Mouse (Mus musculus) kidney, embryonic 14.5 days (tissue): Measurements from ENCODE around the gene Adm2. TPM values are rescaled to one million over a fixed set of nuclear protein-coding genes. Genes with fewer than 3 reads are reported as not detected.
A peak's percentile ranks its signal among the peaks of the same experiment; 100 is the strongest.

Experiments
- ATAC-seq: fragments of 200-750 bp; cut with Nextera tagmentation; 2 replicates; pipeline ENCODE4 v1.8.0; 2017; ENCODE audit warnings: moderate number of reproducible peaks, mild to moderate bottlenecking, moderate TSS enrichment, moderate library complexity; ENCODE audit not compliant: low FRiP score, low TSS enrichment
- H3K27ac ChIP-seq: fragments of 300-500 bp; sonication (generic); 2 replicates; pipeline ENCODE4 v1.5.1; 2014; ENCODE audit warnings: low read depth, mild to moderate bottlenecking, low read length, moderate library complexity, mixed read lengths
- H3K27me3 ChIP-seq: fragments of 300-500 bp; sonication (generic); 2 replicates; pipeline ENCODE4 v1.6.1; 2014; ENCODE audit warnings: mild to moderate bottlenecking, low read length; ENCODE audit not compliant: control insufficient read depth, insufficient read depth
- H3K36me3 ChIP-seq: fragments of 300-500 bp; sonication (generic); 2 replicates; pipeline ENCODE4 v1.6.1; 2014; ENCODE audit warnings: low read length, mixed read lengths; ENCODE audit not compliant: control insufficient read depth, insufficient read depth
- H3K4me1 ChIP-seq: fragments of 300-500 bp; sonication (generic); 2 replicates; pipeline ENCODE4 v1.6.1; 2014; ENCODE audit warnings: low read length, mixed read lengths; ENCODE audit not compliant: control insufficient read depth, insufficient read depth
- H3K4me2 ChIP-seq: fragments of 300-500 bp; sonication (generic); replicated peaks from 2 replicates; pipeline ENCODE4 v1.6.1; 2014; ENCODE audit warnings: low read depth, mild to moderate bottlenecking, low read length
- H3K4me3 ChIP-seq: fragments of 300-500 bp; sonication (generic); 2 replicates; pipeline ENCODE4 v1.5.1; 2014; ENCODE audit warnings: mild to moderate bottlenecking, low read length
- H3K9ac ChIP-seq: fragments of 300-500 bp; sonication (generic); 2 replicates; pipeline ENCODE4 v1.6.1; 2014; ENCODE audit warnings: low read depth, mild to moderate bottlenecking, low read length, moderate library complexity
- H3K9me3 ChIP-seq: fragments of 300-500 bp; sonication (generic); 2 replicates; pipeline ENCODE4 v1.6.1; 2016; ENCODE audit warnings: low read length; ENCODE audit not compliant: control insufficient read depth
- WGBS: fragments of 180-500 bp; shearing (Covaris S2); extraction: QIAGEN DNeasy Blood & Tissue Kit; methylation state at CpG from one replicate; pipeline ENCODE4 v1.1.7; 2014; 5-methylcytosine and 5-hydroxymethylcytosine counted together
- polyA plus RNA-seq: library from polyadenylated mRNA; unstranded; fragments of >200 nt; fragmentation: Nextera tagmentation; extraction: Ambion mirVana; gene quantifications from 2 replicates; pipeline ENCODE4 v1.2.1, GENCODE M21; 2014

Gene Adm2
- polyA plus RNA-seq = 0.43 and 0.44 TPM in 2 replicates

DNA sequence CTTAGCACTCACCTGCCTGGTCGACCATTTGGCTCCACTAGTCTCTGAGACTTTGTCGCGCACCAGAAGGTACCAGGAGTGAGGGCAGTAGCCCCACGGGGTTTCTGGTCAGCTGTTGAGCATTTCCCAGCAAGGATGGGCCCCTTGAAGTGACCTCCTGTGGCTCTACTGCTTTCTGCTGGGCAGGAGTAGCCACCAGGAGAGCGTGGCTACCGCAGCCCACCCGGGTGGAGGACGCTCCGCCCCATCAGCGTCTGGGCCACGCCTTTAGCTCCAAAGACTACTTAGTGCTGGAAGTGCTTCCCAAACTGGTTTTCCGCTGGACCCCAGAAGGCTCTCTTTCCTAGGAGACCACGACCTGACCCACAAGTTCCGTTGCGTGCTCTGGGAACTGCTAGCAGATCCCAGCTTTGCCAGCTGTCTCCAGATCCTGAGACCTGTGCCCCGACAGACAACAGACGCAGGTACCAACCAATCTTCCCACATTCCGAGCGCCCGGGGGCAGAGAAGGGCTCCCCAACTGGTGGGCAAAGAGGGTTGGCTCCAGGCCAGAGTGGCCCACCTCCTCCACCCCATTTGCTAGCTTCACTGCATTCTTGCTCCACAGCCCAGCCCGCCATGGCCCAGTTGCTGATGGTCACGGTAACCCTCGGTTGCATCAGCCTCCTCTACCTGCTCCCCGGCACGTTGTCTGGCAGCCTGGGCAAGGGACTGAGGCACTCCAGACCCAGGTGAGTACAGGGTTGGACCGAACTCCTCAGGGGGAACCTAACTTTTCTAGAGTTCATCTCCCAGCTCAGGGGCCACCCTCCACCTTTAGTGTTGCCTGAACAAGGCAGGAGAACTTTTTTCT, at the start of gene Adm2:
TSS of gene Adm2 (plus strand) at position 51 of the 853 bp plus-strand sequence.
- H3K4me2 ChIP-seq = peak within 1 kb of the TSS; percentile 45
- H3K4me3 ChIP-seq = peak within 1 kb of the TSS; percentile 24
- H3K9me3 ChIP-seq = no peaks in the 10 kb centered on the region
- H3K9ac ChIP-seq = no peak within 1 kb of the TSS
- ATAC-seq = peak; percentile 35; the same call in 1 of the 2 replicates
- H3K4me1 ChIP-seq = peaks cover 6% of the 10 kb centered on the region; the same call in 1 of the 2 replicates
- WGBS = 5% methylated on average over 26 of the region's 26 CpGs
- H3K36me3 ChIP-seq = no peaks in the 10 kb centered on the region
- H3K27me3 ChIP-seq = 0 out of 2 replicates have a peak, but pooled peaks cover 7% of the 10 kb centered on the region
- no peak within 1 kb of the TSS for H3K27ac ChIP-seq

DNA sequence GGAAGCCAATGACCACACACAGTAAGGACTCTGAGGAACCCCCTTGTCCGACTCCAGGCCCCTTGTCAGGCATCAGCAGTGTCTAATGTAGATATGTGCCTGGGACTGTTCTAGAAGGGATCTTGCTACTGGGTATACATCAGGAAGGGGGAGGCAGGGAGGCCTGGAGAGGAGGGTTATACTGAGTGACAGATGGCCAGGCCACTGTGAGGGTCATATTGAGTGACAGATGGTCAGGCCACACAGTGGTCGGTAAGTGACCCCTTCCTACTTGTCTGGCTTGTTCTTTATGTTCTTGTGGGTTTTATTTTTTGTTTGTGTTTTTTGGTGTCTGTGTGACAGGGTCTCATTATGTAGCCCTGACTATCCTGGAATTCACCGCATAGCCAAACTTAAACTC, 47.0 kb upstream of the Adm2 start:
- Histone ChIP-seq H3K4me2 (no peak overlapping the region), H3K4me1 (no peaks in the 10 kb centered on the region), H3K9me3 (no peaks in the 10 kb centered on the region), H3K27ac (no peak overlapping the region), H3K9ac (no peak overlapping the region), H3K36me3 (peaks cover 45% of the 10 kb centered on the region), H3K27me3 (no peaks in the 10 kb centered on the region), H3K4me3 (no peak overlapping the region)
- no peak for ATAC-seq
- WGBS = 64% methylated on average over 3 of the region's 3 CpGs

DNA sequence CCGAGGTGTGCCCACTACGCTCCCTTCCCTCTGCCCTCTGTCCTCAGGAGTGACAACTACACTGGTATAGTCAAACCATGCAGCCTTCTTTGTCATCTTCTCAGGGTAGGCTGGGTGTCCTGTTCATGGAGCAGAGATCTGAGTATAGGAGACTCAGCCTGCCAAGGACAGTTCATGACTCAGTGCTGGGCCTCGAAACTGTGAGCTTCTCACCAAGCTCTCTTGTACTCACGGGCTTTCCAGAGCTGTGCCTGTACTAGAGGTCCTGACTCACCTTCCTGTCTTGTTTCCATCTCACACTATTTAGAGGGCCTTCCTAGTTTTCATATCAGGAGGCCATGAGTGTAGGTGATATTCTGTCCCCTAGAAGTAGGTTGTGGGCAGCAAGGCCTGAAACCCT, 45.2 kb upstream of the Adm2 start:
- 93% methylated on average over 4 of the region's 4 CpGs for WGBS
- no peaks in the 10 kb centered on the region for H3K4me1 ChIP-seq
- H3K9ac ChIP-seq = no peak overlapping the region
- H3K4me2 ChIP-seq = no peak overlapping the region
- no peaks in the 10 kb centered on the region for H3K9me3 ChIP-seq
- ATAC-seq = no peak
- peaks cover 63% of the 10 kb centered on the region for H3K36me3 ChIP-seq
- no peak overlapping the region for H3K27ac ChIP-seq
- H3K4me3 ChIP-seq = no peak overlapping the region
- H3K27me3 ChIP-seq = no peaks in the 10 kb centered on the region

DNA sequence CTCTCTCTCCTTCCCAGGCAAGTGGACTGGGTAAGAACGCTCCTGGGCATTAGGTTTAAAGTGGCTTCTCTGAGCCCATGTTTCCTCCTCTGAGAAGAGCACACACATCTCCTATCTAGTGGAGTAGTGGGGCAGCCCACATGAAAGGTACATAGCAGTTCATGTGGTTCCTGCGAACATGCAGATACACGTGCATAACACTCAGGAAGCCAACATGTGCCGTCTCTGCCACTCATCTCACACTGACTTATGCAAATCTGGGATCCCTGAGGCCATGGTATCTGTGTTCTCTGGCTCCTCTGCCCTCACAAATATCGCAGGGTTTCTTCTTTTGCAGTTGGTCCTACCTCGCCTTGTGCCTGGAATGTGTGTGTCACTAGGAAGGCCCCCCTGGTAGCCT, 40.0 kb upstream of the Adm2 start:
- Histone ChIP-seq H3K4me3 (no peak overlapping the region), H3K9ac (no peak overlapping the region), H3K36me3 (peaks cover 66% of the 10 kb centered on the region), H3K9me3 (no peaks in the 10 kb centered on the region), H3K27ac (no peak overlapping the region), H3K4me1 (no peaks in the 10 kb centered on the region), H3K27me3 (no peaks in the 10 kb centered on the region), H3K4me2 (no peak overlapping the region)
- no peak for ATAC-seq
- WGBS = 76% methylated on average over 6 of the region's 6 CpGs

DNA sequence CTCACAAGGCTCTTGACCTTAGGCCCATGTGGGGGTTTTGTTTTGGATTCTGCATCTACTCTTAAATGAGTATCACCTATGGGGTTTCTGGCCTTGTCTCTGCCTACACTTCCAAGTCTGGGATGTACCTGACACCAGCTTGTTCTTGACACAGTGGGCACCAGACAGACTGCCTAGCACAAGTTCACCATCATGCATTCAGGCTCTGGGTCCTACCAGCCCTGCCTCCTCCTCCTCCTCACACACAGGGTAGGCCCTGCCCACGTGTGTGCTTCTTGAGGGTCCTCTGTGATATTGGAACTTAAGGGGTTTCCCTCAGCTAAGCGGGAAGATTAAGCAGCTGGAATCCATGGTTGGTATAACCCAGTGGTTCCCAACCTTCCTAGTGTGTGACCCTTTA, 38.4 kb upstream of the Adm2 start:
- WGBS = 63% methylated on average over 2 of the region's 2 CpGs

DNA sequence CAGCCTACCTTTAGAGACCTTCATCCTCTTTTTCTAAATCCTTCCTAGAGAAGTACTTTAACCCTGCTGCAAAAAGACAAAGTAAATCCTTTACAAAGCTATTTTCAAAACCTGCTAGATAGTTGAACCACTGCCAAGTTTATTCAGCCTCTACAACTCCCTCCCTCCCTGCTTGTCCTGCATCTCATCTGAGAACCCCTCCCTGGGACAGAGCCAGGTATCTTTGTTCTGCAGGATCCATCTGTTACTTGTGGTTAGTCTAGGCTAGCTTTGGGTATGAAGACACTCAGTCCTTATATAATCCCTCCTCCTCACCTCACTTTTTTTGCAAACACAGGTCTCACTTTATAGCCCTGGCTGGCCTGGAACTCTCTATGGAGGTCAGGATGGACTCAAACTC, 37.5 kb upstream of the Adm2 start:
- Histone ChIP-seq H3K4me2 (no peak overlapping the region), H3K27ac (no peak overlapping the region), H3K9me3 (no peaks in the 10 kb centered on the region), H3K36me3 (peaks cover 80% of the 10 kb centered on the region), H3K4me3 (no peak overlapping the region), H3K4me1 (no peaks in the 10 kb centered on the region), H3K27me3 (no peaks in the 10 kb centered on the region), H3K9ac (no peak overlapping the region)
- no peak for ATAC-seq

More for the DNA sequence above, 38.4 kb upstream of the Adm2 start:
- no peak overlapping the region for H3K4me2 ChIP-seq
- no peaks in the 10 kb centered on the region for H3K9me3 ChIP-seq
- H3K4me3 ChIP-seq = no peak overlapping the region
- H3K9ac ChIP-seq = no peak overlapping the region
- H3K36me3 ChIP-seq = peaks cover 78% of the 10 kb centered on the region
- ATAC-seq = no peak
- H3K4me1 ChIP-seq = no peaks in the 10 kb centered on the region
- H3K27me3 ChIP-seq = no peaks in the 10 kb centered on the region
- H3K27ac ChIP-seq = no peak overlapping the region

DNA sequence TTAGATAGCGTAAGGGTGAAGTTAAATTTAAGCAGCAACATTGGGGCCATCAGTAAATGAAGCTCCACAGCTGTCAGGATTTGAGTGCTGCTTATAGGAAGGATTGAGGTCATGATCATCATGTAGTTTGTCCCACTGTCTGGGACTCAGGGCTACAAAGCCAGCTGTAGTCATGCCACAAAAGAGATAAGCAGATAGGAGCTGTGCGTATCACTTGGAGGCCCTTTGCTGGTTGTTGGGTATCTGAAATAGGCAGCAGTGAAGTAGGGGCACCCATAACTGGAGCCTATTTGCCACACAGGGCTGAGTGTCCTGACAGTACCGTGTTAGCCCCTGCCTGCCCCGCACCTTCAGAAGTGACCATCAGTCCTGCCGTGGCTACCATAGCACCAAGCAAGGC, 37.0 kb upstream of the Adm2 start:
- H3K4me3 ChIP-seq = no peak overlapping the region
- WGBS = 93% methylated on average over 5 of the region's 5 CpGs
- H3K4me2 ChIP-seq = no peak overlapping the region
- H3K27ac ChIP-seq = no peak overlapping the region
- no peak for ATAC-seq
- H3K9me3 ChIP-seq = no peaks in the 10 kb centered on the region
- H3K4me1 ChIP-seq = no peaks in the 10 kb centered on the region
- H3K36me3 ChIP-seq = peaks cover 79% of the 10 kb centered on the region
- no peak overlapping the region for H3K9ac ChIP-seq
- H3K27me3 ChIP-seq = no peaks in the 10 kb centered on the region

DNA sequence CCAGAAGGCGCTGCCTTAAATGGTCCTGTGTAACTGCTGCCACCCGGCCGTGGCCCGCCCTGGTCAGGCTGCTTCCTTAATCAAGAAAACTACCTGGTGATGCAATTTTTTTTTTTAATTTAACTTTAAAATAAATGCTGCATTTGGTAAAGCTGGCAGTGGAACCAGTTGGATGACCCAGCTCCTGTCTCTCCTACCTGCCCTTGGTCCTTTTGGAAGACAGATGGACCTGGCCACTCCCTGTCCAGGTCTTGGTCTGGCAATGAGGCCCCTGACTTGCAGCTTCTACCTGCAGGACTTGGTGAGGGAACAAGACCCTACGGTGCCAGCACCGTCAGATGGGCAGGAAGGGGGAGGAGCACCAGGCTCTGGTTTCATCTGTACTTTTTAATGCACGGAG, 36.4 kb upstream of the Adm2 start:
- H3K9ac ChIP-seq = no peak overlapping the region
- H3K27me3 ChIP-seq = no peaks in the 10 kb centered on the region
- H3K4me2 ChIP-seq = no peak overlapping the region
- H3K4me3 ChIP-seq = no peak overlapping the region
- no peak overlapping the region for H3K27ac ChIP-seq
- no peaks in the 10 kb centered on the region for H3K9me3 ChIP-seq
- WGBS = 76% methylated on average over 7 of the region's 7 CpGs
- no peak for ATAC-seq
- peaks cover 78% of the 10 kb centered on the region for H3K36me3 ChIP-seq
- H3K4me1 ChIP-seq = no peaks in the 10 kb centered on the region

DNA sequence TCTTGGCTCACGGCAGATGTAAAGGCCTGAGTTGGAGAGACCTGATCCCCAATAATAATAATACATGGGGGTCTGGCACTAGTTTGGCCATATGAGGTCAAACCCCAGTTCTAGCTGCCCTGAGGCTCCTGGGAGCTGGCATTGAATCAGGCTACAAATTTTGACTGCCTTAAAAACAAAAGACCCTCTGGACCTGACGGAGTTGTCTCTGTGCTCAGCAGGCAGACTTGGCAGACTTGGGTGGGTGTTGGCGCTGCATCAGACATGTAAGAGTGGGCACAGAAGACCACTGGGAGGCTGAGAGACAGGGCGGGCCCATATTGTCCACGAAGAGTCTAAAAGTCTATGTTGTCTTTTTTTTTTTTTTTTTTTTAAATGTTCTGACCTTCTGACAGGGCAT, 35.9 kb upstream of the Adm2 start:
- Histone ChIP-seq H3K4me2 (no peak overlapping the region), H3K27ac (no peak overlapping the region), H3K9me3 (no peaks in the 10 kb centered on the region), H3K4me3 (no peak overlapping the region), H3K36me3 (peaks cover 77% of the 10 kb centered on the region), H3K27me3 (no peaks in the 10 kb centered on the region), H3K9ac (no peak overlapping the region), H3K4me1 (no peaks in the 10 kb centered on the region)
- ATAC-seq = no peak
- 87% methylated on average over 5 of the region's 5 CpGs for WGBS
